Mouse (Mus musculus) midbrain, postnatal 0 days (tissue): ENCODE data around the gene Smok3c. TPM values are rescaled to one million over a fixed set of nuclear protein-coding genes. Genes with fewer than 3 reads are reported as not detected.

Source experiments
- ATAC-seq: fragments of 200-750 bp; cut with Nextera tagmentation; 2 replicates; pipeline ENCODE4 v1.8.0; 2017; ENCODE audit warnings: moderate number of reproducible peaks, mild to moderate bottlenecking, moderate TSS enrichment, moderate library complexity; ENCODE audit not compliant: low FRiP score
- DNase-seq: peaks from one replicate; pipeline ENCODE4 v3.0.0-alpha.2; 2015; ENCODE audit warnings: low spot score
- H3K27ac ChIP-seq: fragments of 300-500 bp; sonication (generic); 2 replicates; pipeline ENCODE4 v1.5.1; 2014; ENCODE audit warnings: low read depth, mild to moderate bottlenecking, low read length, mixed read lengths
- H3K27me3 ChIP-seq: fragments of 300-500 bp; sonication (generic); 2 replicates; pipeline ENCODE4 v1.6.1; 2014; ENCODE audit warnings: low read length, control low read depth, mixed read lengths; ENCODE audit not compliant: insufficient read depth
- H3K36me3 ChIP-seq: fragments of 300-500 bp; sonication (generic); 2 replicates; pipeline ENCODE4 v1.6.1; 2014; ENCODE audit warnings: low read length, control low read depth, mixed read lengths; ENCODE audit not compliant: insufficient read depth
- H3K4me1 ChIP-seq: fragments of 300-500 bp; sonication (generic); 2 replicates; pipeline ENCODE4 v1.6.1; 2014; ENCODE audit warnings: mild to moderate bottlenecking, control low read depth, antibody characterized with exemption, low read length, mixed read lengths; ENCODE audit not compliant: insufficient read depth
- H3K4me2 ChIP-seq: fragments of 300-500 bp; sonication (generic); 2 replicates; pipeline ENCODE4 v1.6.1; 2014; ENCODE audit warnings: low read depth, mild to moderate bottlenecking, low read length, mixed read lengths; ENCODE audit not compliant: poor library complexity, severe bottlenecking
- H3K4me3 ChIP-seq: fragments of 300-500 bp; sonication (generic); 2 replicates; pipeline ENCODE4 v1.5.1; 2014; ENCODE audit warnings: low read depth, mild to moderate bottlenecking, low read length, moderate library complexity
- H3K9ac ChIP-seq: fragments of 300-500 bp; sonication (generic); replicated peaks from 2 replicates; pipeline ENCODE4 v1.6.1; 2014; ENCODE audit warnings: mild to moderate bottlenecking, low read length, moderate library complexity, mixed read lengths; ENCODE audit not compliant: poor library complexity, severe bottlenecking
- H3K9me3 ChIP-seq: fragments of 300-500 bp; sonication (generic); 2 replicates; pipeline ENCODE4 v1.6.1; 2016; ENCODE audit warnings: low read length, control low read depth
- CTCF ChIP-seq: IDR thresholded peaks from 2 replicates; pipeline ENCODE4 v1.5.1; 2016; ENCODE audit warnings: antibody characterized with exemption, mild to moderate bottlenecking
- WGBS: fragments of 180-500 bp; shearing (Covaris S2); extraction: QIAGEN DNeasy Blood & Tissue Kit; methylation state at CpG from one replicate; pipeline ENCODE4 v1.1.7; 2014; 5-methylcytosine and 5-hydroxymethylcytosine counted together
- polyA plus RNA-seq: library from polyadenylated mRNA; unstranded; fragments of >200 nt; fragmentation: Nextera tagmentation; extraction: Ambion mirVana; gene quantifications from 2 replicates; pipeline ENCODE4 v1.2.1, GENCODE M21; 2015
- total RNA-seq: library from RNA; depleted of rRNA; stranded (reverse); fragments of >200 nt; gene quantifications from 2 replicates; pipeline ENCODE4 v1.2.3, GENCODE M21; 2014

Smok3c gene
- total and polyA plus RNA-seq, 2 experiments from 2014 or later = not detected

- 84% methylated on average over 2 of the region's 2 CpGs for WGBS
- Histone ChIP-seq H3K9ac (no peak overlapping the region), H3K4me1 (no peaks in the 10 kb centered on the region; the same call in 1 of the 2 replicates), H3K27ac (no peak overlapping the region), H3K4me3 (no peak overlapping the region), H3K27me3 (no peaks in the 10 kb centered on the region), H3K9me3 (no peaks in the 10 kb centered on the region), H3K36me3 (no peaks in the 10 kb centered on the region), H3K4me2 (no peak overlapping the region)
- ATAC-seq (no peak), DNase-seq (no peak)
- no peak for TF ChIP-seq CTCF
Observed at GRCm38 (mm10) chr5:138083936-138084335, 30.9 kb downstream of the Smok3c start.

- DNase-seq (no peak), ATAC-seq (no peak)
- TF ChIP-seq CTCF = no peak
- Histone ChIP-seq H3K9me3 (no peaks in the 10 kb centered on the region), H3K4me2 (peak overlapping the region; percentile 34; the same call in 1 of the 2 replicates), H3K4me1 (no peaks in the 10 kb centered on the region; the same call in 1 of the 2 replicates), H3K36me3 (no peaks in the 10 kb centered on the region), H3K27me3 (no peaks in the 10 kb centered on the region), H3K9ac (0 out of 2 replicates have a peak overlapping the region, but pooled peaks have one; percentile 13), H3K27ac (no peak overlapping the region), H3K4me3 (peak overlapping the region; percentile 95; the same call in 1 of the 2 replicates)
- 65% methylated on average over 2 of the region's 2 CpGs for WGBS
Observed at GRCm38 (mm10) chr5:138084507-138084906, 31.5 kb downstream of the Smok3c start.

- Histone ChIP-seq H3K9me3 (no peaks in the 10 kb centered on the region), H3K4me2 (peak within 1 kb of the TSS; percentile 60), H3K4me1 (no peaks in the 10 kb centered on the region; the same call in 1 of the 2 replicates), H3K27me3 (no peaks in the 10 kb centered on the region), H3K4me3 (peak within 1 kb of the TSS; percentile 95), H3K36me3 (no peaks in the 10 kb centered on the region), H3K9ac (peak within 1 kb of the TSS; percentile 99), H3K27ac (peak within 1 kb of the TSS; percentile 92)
- DNase-seq = peak; percentile 96
- peak; percentile 95 for ATAC-seq
- TF ChIP-seq CTCF = no peak
- under 1% methylated on average over 27 of the region's 27 CpGs for WGBS
Observed at GRCm38 (mm10) chr5:138084996-138085395, 32.0 kb downstream of the Smok3c start, which contains the start of gene Zkscan1. Zkscan1 (plus strand) TSS chr5:138085084.

- DNase-seq (peak; percentile 36), ATAC-seq (peak; percentile 29; the same call in 1 of the 2 replicates)
- no peaks in the 10 kb centered on the region; the same call in 1 of the 2 replicates for H3K4me1 ChIP-seq
- no peaks in the 10 kb centered on the region for H3K27me3 ChIP-seq
- H3K27ac ChIP-seq = peak overlapping the region; percentile 92
- peak overlapping the region; percentile 95 for H3K4me3 ChIP-seq
- H3K9me3 ChIP-seq = no peaks in the 10 kb centered on the region
- no peak for TF ChIP-seq CTCF
- H3K4me2 ChIP-seq = peak overlapping the region; percentile 60
- H3K9ac ChIP-seq = peak overlapping the region; percentile 99
- WGBS = under 1% methylated on average over 18 of the region's 18 CpGs
- H3K36me3 ChIP-seq = no peaks in the 10 kb centered on the region
Observed at GRCm38 (mm10) chr5:138085421-138085911, 32.5 kb downstream of the Smok3c start.

- H3K4me1 ChIP-seq = no peaks in the 10 kb centered on the region; the same call in 1 of the 2 replicates
- peak overlapping the region; percentile 60 for H3K4me2 ChIP-seq
- peak overlapping the region; percentile 95; the same call in 1 of the 2 replicates for H3K4me3 ChIP-seq
- ATAC-seq (no peak), DNase-seq (no peak)
- no peak overlapping the region for H3K9ac ChIP-seq
- WGBS = 62% methylated on average over 3 of the region's 3 CpGs
- no peaks in the 10 kb centered on the region for H3K9me3 ChIP-seq
- no peak overlapping the region for H3K27ac ChIP-seq
- no peaks in the 10 kb centered on the region for H3K27me3 ChIP-seq
- no peak for TF ChIP-seq CTCF
- H3K36me3 ChIP-seq = no peaks in the 10 kb centered on the region
Observed at GRCm38 (mm10) chr5:138086842-138087241, 33.8 kb downstream of the Smok3c start.

- no peak for TF ChIP-seq CTCF
- H3K27ac ChIP-seq = no peak overlapping the region
- 88% methylated on average over 3 of the region's 3 CpGs for WGBS
- no peak for ATAC-seq
- H3K4me3 ChIP-seq = no peak overlapping the region
- no peak overlapping the region for H3K4me2 ChIP-seq
- no peak overlapping the region for H3K9ac ChIP-seq
- H3K36me3 ChIP-seq = peaks cover 10% of the 10 kb centered on the region; the same call in 1 of the 2 replicates
- no peaks in the 10 kb centered on the region for H3K27me3 ChIP-seq
- H3K4me1 ChIP-seq = no peaks in the 10 kb centered on the region; the same call in 1 of the 2 replicates
- no peaks in the 10 kb centered on the region for H3K9me3 ChIP-seq
- DNase-seq = no peak
Observed at GRCm38 (mm10) chr5:138088366-138088765, 35.4 kb downstream of the Smok3c start.
